Mouse (Mus musculus): ENCODE measurements around the gene Hdac4. TPM values are rescaled to one million over a fixed set of nuclear protein-coding genes. Genes with fewer than 3 reads are reported as not detected.

Hdac4 gene
- polyA plus RNA-seq, 1 experiment from 2014 or later = 6.4 TPM

DNA sequence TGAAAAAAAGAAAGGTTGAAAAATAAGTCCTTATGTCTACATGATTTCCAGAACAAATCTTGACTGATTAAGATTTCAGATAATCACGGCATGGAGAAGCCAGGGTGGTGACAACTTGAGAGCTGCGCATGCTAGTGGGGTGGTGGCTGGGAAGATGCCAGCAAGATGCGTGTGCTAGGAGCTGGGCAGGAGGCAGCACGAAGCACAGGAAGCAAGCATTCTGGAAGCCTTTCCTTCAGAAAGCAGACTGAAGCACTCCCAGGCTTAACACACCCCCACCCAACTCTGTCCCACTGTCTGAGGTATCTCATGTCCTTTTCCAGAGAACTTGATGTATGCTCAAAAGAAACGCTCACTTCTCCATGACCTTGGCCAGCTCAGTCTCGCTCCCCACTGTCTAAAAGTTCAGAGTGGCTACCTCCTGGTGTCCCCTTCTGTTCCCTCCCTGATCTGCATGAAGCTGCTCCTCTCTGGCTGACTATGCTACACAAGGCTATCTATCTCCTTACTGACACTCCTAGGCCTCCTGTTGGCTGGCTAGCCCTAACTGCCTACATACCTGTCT is 52.1 kb downstream of the Hdac4 start:
- ATAC-seq = no peak
- H3K36me3 ChIP-seq = peaks cover 11% of the 10 kb centered on the region
- 71% methylated on average over 6 of the region's 6 CpGs for WGBS (ENCODE audit: insufficient replicate concordance)

DNA sequence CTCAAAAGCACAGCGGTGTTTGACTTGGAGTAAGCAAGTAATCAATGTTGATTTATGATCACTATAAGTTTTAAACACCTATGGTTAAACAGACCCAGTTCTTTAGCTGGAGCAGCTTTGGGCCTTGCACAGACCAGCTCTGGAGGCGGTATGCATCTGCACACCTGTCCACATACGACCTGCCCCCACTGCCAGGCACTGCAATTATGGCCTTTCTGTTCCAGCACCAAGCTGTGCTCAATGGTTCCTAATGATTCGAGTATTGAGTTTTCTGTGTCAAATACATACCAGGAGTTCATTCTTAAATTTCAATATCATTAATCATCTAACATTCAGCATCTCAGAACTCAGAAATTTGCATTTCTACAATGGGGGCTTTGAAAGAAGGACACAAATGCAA is 52.7 kb downstream of the Hdac4 start:
- Histone ChIP-seq H3K4me3 (no peak overlapping the region), H3K9ac (no peak overlapping the region), H3K9me3 (replicated peaks) (no peaks in the 10 kb centered on the region), H3K4me1 (peaks cover 10% of the 10 kb centered on the region; the same call in 1 of the 2 replicates), H3K4me2 (no peak overlapping the region), H3K27ac (no peak overlapping the region), H3K36me3 (peaks cover 8% of the 10 kb centered on the region), H3K27me3 (replicated peaks) (no peaks in the 10 kb centered on the region)
- 78% methylated on average over 4 of the region's 4 CpGs for WGBS (ENCODE audit: insufficient replicate concordance)
- no peak for ATAC-seq

More for the DNA sequence above, 52.1 kb downstream of the Hdac4 start:
- Histone ChIP-seq H3K27ac (no peak overlapping the region), H3K4me2 (no peak overlapping the region), H3K9ac (no peak overlapping the region), H3K4me1 (peaks cover 9% of the 10 kb centered on the region; the same call in 1 of the 2 replicates), H3K9me3 (replicated peaks) (no peaks in the 10 kb centered on the region), H3K27me3 (replicated peaks) (no peaks in the 10 kb centered on the region), H3K4me3 (no peak overlapping the region)

DNA sequence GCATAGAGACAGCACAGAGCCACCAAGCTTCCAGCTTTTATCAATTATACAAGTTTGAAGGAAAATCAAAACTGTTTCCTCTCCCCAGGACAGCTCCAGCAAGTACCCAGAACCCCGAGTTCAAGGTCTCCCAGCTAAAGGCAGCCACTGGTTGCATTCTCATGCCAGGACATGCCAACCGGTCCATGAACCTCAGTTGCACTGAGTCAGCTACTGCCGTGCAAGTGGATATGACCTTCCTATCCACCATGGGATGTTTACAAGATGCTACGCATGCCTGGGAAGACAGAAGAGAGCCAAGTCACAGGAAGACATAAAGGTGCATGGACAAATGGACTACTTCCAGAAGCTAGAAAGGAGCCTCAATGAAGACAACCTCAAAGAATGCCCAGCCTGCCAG is 56.5 kb downstream of the Hdac4 start:
- no peak overlapping the region for H3K27ac ChIP-seq
- ATAC-seq = no peak
- WGBS (ENCODE audit: insufficient replicate concordance) = 75% methylated on average over 4 of the region's 4 CpGs

DNA sequence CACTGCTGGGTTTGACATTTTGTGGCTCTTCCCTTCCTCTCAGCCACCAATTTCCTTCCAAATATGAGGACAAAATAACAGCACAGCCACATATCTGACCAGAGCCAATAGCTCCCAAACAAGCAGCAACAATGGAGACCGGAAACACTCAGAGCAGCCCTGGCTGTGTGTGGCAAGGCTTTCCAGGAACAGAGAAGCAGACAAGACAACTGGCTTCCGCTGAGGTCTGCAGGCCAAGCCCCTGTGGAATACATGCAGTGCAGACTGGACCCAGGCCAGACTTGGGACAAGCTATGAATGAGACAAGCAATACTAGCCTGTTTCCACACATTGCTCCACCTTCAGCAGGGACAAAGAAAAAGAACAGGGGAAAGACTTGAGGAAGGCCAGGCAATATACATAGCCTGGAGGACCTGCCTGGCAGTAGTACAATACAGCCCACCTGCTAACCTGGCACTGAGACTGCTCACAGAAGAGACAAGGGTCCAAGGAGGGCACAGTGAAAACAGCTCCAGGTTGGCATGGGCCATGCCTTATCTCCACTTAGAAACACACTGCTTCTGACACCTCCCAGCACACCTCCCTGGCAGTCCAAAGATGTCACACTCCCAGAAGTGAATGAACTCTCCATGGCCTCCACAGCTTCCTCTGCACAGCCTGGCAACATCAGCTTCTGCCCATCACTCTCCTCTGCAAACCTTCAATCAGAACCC is 58.2 kb downstream of the Hdac4 start:
- ATAC-seq = no peak
- H3K27ac ChIP-seq = no peak overlapping the region
- no peak overlapping the region for H3K4me3 ChIP-seq
- WGBS (ENCODE audit: insufficient replicate concordance) = 57% methylated on average over 2 of the region's 2 CpGs
- H3K36me3 ChIP-seq = no peaks in the 10 kb centered on the region
- H3K27me3 ChIP-seq (replicated peaks) = no peaks in the 10 kb centered on the region
- H3K9ac ChIP-seq = no peak overlapping the region
- peaks cover 17% of the 10 kb centered on the region; the same call in 1 of the 2 replicates for H3K4me1 ChIP-seq
- H3K4me2 ChIP-seq = no peak overlapping the region
- H3K9me3 ChIP-seq (replicated peaks) = no peaks in the 10 kb centered on the region

More for the DNA sequence above, 56.5 kb downstream of the Hdac4 start:
- H3K4me2 ChIP-seq = no peak overlapping the region
- H3K9me3 ChIP-seq (replicated peaks) = no peaks in the 10 kb centered on the region
- H3K27me3 ChIP-seq (replicated peaks) = no peaks in the 10 kb centered on the region
- peaks cover 17% of the 10 kb centered on the region; the same call in 1 of the 2 replicates for H3K4me1 ChIP-seq
- no peak overlapping the region for H3K9ac ChIP-seq
- no peaks in the 10 kb centered on the region for H3K36me3 ChIP-seq
- H3K4me3 ChIP-seq = no peak overlapping the region

DNA sequence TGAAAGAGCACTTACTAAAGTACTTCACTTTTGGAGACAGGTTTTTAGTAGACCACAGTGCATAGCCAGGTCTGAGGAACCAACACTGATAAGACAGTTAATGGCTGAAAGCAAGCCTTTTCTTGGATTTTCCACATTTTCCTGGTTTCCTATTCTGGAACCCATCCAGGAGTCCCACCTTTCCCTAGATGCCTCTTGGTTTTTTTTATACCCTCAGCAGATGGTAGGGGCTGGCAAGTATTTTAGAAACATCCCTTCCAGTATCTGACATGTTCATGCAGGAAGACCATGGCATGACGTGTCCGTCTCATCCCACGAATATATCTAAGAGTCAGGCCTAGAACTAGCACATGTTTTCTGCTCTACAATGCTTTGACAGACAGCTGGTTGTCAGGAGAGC is 59.1 kb downstream of the Hdac4 start:
- H3K36me3 ChIP-seq = no peaks in the 10 kb centered on the region
- H3K9ac ChIP-seq = no peak overlapping the region
- H3K27ac ChIP-seq = no peak overlapping the region
- no peaks in the 10 kb centered on the region for H3K27me3 ChIP-seq (replicated peaks)
- no peak overlapping the region for H3K4me3 ChIP-seq
- H3K9me3 ChIP-seq (replicated peaks) = no peaks in the 10 kb centered on the region
- peaks cover 20% of the 10 kb centered on the region; the same call in 1 of the 2 replicates for H3K4me1 ChIP-seq
- H3K4me2 ChIP-seq = no peak overlapping the region
- WGBS (ENCODE audit: insufficient replicate concordance) = 82% methylated on average over 3 of the region's 3 CpGs
- ATAC-seq = no peak

DNA sequence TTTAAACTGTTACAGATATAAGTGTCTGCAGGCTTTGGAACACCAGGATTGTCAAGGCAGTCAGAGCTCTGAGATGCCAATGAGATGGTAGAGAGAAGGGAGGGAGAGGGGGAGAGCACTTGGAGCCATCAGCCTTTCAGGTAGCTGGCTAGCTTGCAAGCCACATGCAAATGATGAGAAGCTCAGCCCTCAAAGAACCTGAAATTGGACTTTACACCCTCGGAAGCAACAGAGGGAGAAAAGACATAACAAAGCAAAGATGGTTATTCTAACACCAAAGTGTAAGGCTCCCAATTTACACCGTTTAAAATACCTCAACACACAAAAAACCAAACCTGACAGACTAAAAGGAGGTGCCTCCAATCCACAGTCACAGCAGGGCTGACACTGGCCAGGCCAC is 63.3 kb downstream of the Hdac4 start:
- H3K36me3 ChIP-seq = no peaks in the 10 kb centered on the region
- no peak overlapping the region for H3K27ac ChIP-seq
- H3K4me2 ChIP-seq = no peak overlapping the region
- H3K9ac ChIP-seq = no peak overlapping the region
- WGBS (ENCODE audit: insufficient replicate concordance) = 44% methylated on average over 2 of the region's 2 CpGs
- no peak for ATAC-seq
- H3K4me1 ChIP-seq = peaks cover 46% of the 10 kb centered on the region
- no peaks in the 10 kb centered on the region for H3K9me3 ChIP-seq (replicated peaks)
- no peak overlapping the region for H3K4me3 ChIP-seq
- H3K27me3 ChIP-seq (replicated peaks) = no peaks in the 10 kb centered on the region

DNA sequence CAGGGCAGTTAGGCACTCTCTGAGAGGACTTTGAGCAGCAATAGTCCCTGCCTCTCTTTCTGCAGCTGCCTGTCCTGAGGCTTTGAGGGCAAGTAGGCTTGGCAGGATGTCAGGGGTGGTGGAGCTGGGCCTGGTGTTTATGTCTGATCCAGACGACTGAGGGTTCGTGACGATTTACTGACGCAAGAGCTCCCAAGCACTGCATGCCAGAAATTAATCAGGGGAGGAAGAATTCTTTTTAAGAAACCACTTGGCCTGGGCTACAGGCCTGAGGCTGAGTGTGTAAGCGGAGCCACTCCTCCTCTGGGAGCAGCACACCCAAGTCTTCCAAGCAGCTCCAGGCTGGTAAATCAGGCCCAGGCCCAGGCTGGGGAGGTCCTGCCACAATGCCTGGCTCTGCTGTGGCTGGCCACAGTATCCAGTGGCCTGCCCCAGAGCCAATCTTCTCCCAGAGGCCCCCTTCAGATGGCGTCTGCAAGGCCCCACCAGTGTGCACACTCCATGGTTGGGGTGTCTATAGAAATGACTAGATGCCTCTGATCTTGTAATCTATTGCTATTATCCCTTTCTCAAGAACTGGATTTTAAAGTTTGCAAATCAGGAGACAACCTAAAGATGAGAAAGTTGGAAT is 64.9 kb downstream of the Hdac4 start:
- WGBS (ENCODE audit: insufficient replicate concordance) = 69% methylated on average over 6 of the region's 6 CpGs
- no peaks in the 10 kb centered on the region for H3K27me3 ChIP-seq (replicated peaks)
- no peak overlapping the region for H3K4me3 ChIP-seq
- no peak overlapping the region for H3K9ac ChIP-seq
- H3K4me1 ChIP-seq = peaks cover 46% of the 10 kb centered on the region
- peak overlapping the region; percentile 49; the same call in 1 of the 2 replicates for H3K27ac ChIP-seq
- ATAC-seq = no peak
- H3K36me3 ChIP-seq = no peaks in the 10 kb centered on the region
- H3K9me3 ChIP-seq (replicated peaks) = no peaks in the 10 kb centered on the region
- H3K4me2 ChIP-seq = peak overlapping the region; percentile 26; the same call in 1 of the 2 replicates

DNA sequence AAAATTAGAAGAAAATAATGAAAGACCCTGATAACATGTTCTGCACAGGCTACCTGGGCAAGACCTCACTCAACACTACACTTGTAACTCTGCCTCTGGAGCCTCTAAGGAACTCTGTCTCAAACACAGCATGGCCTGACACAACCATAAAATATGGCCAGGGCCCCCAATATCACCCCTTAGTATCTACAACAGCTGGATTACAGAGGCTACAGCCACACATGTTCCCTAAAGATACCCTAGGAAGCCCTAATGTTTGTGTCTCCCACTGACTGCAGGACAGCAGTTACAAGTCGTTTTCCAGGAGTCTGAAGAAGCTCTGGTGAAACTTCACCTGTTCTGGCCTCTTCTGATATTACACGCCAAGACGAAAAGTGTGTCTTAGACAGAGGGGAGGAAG is 65.7 kb downstream of the Hdac4 start:
- H3K4me2 ChIP-seq = peak overlapping the region; percentile 26
- peak overlapping the region; percentile 49 for H3K27ac ChIP-seq
- H3K9ac ChIP-seq = peak overlapping the region; percentile 52; the same call in 1 of the 2 replicates
- peak; percentile 83 for ATAC-seq
- no peaks in the 10 kb centered on the region for H3K9me3 ChIP-seq (replicated peaks)
- WGBS (ENCODE audit: insufficient replicate concordance) = 27% methylated on average over 3 of the region's 3 CpGs
- H3K27me3 ChIP-seq (replicated peaks) = no peaks in the 10 kb centered on the region
- no peaks in the 10 kb centered on the region for H3K36me3 ChIP-seq
- no peak overlapping the region for H3K4me3 ChIP-seq
- peaks cover 51% of the 10 kb centered on the region for H3K4me1 ChIP-seq

DNA sequence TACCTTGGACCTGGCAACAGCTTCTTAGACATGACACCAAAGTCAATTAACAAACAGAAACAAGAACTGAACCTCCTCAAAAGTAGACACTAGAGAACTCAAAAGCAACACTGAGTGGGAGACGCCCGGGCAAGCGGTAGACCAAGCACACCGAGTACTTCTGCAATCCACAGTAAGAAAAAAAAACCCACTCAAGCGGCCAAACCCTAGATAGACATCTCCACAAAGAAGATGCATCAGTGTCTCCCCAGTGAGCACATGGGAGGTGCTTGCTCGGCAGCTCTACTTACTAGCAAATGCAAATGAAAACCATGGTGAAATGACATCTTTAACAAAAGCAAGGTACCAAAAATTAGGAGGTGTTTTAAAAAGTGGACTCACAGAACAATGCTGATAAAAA is 67.7 kb downstream of the Hdac4 start:
- Histone ChIP-seq H3K9me3 (replicated peaks) (no peaks in the 10 kb centered on the region), H3K4me2 (no peak overlapping the region), H3K27me3 (replicated peaks) (no peaks in the 10 kb centered on the region), H3K36me3 (no peaks in the 10 kb centered on the region), H3K4me1 (peaks cover 58% of the 10 kb centered on the region), H3K9ac (no peak overlapping the region), H3K27ac (no peak overlapping the region), H3K4me3 (no peak overlapping the region)
- WGBS (ENCODE audit: insufficient replicate concordance) = 48% methylated on average over 6 of the region's 6 CpGs
- ATAC-seq = no peak

DNA sequence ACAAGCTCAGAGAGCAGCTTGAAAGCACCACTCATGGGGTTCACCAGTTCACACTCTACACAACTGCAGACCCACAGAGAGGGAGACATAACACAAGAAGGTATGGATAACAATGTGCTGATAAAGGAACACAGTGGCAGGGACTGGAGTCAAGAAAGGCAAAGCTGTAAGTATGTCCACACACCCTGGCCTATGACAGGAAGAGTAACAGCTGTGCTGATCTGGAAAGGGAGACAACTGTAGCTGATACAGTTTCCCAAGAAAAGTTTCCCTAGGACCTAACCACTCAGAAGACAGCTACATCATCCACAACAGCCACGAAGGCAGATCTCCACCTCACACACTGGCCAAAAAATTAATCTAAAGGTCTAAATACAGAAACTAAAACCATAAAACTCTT is 68.1 kb downstream of the Hdac4 start:
- Histone ChIP-seq H3K4me1 (peaks cover 58% of the 10 kb centered on the region), H3K27ac (no peak overlapping the region), H3K9me3 (replicated peaks) (no peaks in the 10 kb centered on the region), H3K27me3 (replicated peaks) (no peaks in the 10 kb centered on the region), H3K4me3 (no peak overlapping the region), H3K36me3 (no peaks in the 10 kb centered on the region), H3K4me2 (no peak overlapping the region), H3K9ac (no peak overlapping the region)
- no peak for ATAC-seq
- 68% methylated on average over 1 of the region's 1 CpGs for WGBS (ENCODE audit: insufficient replicate concordance)

DNA sequence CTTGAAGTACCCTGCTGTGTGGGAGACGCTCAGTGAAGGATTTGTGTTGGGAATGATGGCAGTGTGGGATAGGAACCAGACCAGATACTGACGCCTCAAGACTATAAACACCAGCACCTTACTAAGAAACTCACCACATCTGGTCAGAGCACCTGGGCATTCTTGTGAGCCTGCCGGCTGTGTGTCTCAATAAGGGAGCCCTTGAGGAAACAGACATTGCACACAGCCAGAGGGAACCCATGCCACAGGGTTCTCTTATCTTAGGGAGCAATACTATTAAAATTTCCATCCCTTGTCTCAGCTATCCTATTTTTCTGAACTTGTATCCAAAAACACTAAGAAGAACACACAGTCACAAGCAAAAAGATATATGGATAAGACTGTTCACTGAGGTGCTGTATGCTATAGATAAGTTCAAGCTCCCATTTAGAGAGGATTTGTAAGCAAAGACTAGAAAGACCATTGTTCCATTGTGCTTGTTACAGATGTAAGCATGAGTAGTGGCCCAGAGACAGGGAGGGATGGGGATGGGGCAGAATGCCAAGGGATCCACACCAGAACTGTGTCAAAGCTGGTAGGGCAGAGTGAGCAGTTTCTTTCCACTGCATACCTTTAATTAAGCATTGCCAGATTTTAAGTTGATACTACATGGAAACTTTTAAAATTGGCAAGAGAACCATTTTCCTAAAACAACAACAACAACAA is 70.8 kb downstream of the Hdac4 start:
- Histone ChIP-seq H3K27me3 (replicated peaks) (no peaks in the 10 kb centered on the region), H3K9ac (no peak overlapping the region), H3K4me3 (no peak overlapping the region), H3K4me2 (no peak overlapping the region), H3K36me3 (no peaks in the 10 kb centered on the region), H3K27ac (no peak overlapping the region), H3K9me3 (replicated peaks) (no peaks in the 10 kb centered on the region), H3K4me1 (peaks cover 43% of the 10 kb centered on the region)
- WGBS (ENCODE audit: insufficient replicate concordance) = 59% methylated on average over 3 of the region's 3 CpGs
- peak; percentile 46; the same call in 1 of the 2 replicates for ATAC-seq

DNA sequence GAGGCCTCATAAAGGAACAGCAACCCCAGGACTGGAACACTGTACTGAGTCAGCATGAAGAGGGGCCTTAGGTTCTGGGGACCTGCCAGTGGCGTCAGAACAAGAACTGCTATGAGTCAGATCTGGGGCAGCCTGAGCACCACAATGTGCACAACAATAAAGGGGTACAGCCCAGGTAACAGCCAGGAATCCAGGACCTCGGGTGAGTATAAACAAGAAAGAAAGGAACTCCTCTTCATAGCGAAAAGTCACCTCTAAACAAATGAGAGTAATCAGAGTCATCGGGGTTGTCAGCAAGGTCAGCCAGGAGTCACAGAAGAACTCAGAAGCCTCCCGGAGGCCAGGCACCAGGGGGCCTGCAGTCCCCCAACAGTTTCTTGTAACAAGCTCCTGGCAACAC is 76.2 kb downstream of the Hdac4 start:
- no peak for ATAC-seq
- no peak overlapping the region for H3K27ac ChIP-seq
- 69% methylated on average over 5 of the region's 5 CpGs for WGBS (ENCODE audit: insufficient replicate concordance)
- H3K4me2 ChIP-seq = no peak overlapping the region
- no peak overlapping the region for H3K4me3 ChIP-seq
- H3K9ac ChIP-seq = no peak overlapping the region
- H3K27me3 ChIP-seq (replicated peaks) = no peaks in the 10 kb centered on the region
- H3K4me1 ChIP-seq = peaks cover 5% of the 10 kb centered on the region; the same call in 1 of the 2 replicates
- H3K36me3 ChIP-seq = no peaks in the 10 kb centered on the region
- H3K9me3 ChIP-seq (replicated peaks) = no peaks in the 10 kb centered on the region

Data from liver, embryonic 12.5 days (tissue).